Mouse (Mus musculus): ENCODE results near the gene Tmem30b. TPM values are rescaled to one million over a fixed set of nuclear protein-coding genes. Genes with fewer than 3 reads are reported as not detected.
"Not testable (repeated sequence)": the region's sequence is repeated elsewhere in the genome, so short reads cannot be mapped to it uniquely, and the experiment has no call there.

Tmem30b gene
- under 1 TPM; 0.11 to 0.93 (median 0.36) TPM for total RNA-seq (2022)

GRCm38 (mm10) chr12:73546086-73546711, at the start of gene Tmem30b:
Tmem30b (minus strand) TSS chr12:73546392.
- DNase-seq (ENCODE audit: low spot score in 2 of 2) = no peak

DNA sequence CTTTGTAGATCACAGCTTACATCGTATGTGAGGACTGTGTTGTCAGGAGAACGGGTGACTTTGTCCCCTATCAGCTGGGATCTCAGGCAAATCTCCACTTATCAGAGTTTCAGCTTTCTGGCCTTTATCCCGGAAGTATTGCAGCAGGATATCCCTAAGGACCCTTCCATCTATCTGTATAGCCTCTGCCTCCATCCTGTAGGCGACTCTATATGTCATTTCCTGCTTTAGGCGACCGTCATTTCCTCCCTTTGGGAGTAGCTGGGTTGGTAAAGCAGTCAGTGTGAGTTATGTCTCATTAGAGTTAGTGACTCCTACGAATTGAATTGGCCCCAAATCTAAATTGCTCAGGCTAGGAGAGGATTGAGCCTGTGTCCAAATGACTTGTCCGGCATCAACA, 49.0 kb upstream of the Tmem30b start:
- no peak for DNase-seq (ENCODE audit: low spot score in 2 of 2)

GRCm38 (mm10) chr12:73594177-73594745, 48.1 kb upstream of the Tmem30b start:
- no peak for DNase-seq (ENCODE audit: low spot score in 2 of 2)

DNA sequence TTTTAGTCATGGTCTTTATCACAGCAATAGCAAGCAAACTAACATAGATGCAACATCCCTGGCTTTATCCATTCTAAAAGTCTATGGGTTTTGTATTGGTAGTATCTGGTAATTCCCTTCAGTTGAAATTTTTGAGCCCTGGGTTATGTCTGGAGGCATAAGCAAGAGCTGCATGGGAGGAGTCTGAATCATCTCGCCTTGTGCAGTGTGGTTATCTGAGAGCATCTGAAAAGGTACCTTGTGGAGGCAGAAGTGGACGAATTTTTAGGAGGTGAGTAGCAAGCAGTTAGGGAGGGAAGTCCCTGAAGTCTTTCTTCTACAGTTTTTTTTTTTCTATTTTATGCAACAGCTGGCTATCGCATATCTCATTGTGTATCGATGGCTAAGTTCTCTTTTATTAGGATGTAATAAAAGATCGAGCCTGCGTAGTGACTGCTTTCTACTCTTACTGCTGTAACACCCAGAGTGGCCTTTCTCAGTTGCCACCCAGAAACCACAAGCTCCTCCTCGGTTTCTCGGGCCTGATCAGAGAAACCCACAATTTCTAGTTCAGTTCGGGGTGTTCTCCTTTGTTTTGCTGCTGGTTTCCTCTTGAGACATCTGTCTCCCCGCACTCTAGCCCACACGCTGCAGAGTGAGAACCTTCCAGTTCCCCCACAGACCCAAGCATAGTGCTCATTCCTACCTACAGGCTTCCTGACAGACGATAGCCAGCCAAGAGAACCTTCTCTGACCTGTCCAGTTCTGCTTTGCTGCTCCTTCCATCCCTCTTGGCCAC, 47.0 kb upstream of the Tmem30b start:
- DNase-seq (ENCODE audit: low spot score in 2 of 2) = no peak

DNA sequence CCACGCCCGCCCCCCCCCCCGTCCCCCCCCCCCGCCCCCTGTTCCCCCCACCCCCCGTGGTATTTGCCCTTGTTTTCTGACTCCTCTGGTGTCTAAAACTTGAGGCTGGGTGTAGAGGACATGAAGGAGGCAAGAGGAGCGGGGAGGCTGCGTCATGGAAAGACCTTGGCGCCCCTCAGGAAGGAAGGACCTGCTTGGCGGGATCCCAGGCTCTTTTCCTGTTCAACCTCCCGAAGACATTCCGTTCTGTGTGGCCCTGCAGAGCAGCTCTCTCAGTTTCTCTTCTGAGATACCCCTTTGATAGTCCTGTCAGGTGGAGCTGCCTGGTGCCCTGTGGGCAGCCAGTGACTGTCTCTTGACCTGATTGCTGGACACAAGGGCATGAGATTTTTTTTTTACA, 45.4 kb upstream of the Tmem30b start:
- DNase-seq (ENCODE audit: low spot score in 2 of 2) = no peak

DNA sequence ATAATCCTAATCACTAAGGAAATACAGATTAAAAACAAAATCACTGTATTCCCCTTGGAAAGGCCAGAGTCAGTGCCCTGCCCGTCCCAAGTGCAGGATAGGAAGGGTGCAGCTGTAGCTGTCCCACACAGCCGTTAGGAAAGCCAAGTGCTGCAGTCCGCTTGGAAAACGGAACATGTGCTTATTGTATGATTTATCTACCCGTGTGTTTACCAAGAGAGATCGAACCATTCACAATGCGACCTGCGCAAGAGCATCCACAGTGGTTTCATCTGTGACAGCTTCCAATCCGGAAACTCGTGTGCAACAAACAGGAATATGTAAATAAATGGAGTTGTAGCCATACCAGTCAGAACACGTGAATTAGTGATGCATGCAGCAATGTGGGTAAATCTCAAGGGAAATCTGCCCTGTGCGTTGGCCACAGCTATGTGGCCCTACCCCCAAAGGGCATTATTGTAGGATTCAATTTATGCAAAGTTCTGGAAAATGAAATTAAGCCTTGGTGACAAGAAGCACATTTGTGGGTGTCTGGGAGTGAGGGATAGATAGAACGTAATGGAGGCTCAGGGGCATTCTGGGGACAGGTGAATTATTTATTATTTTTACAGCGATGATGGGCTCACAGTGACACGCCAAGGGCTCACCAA, 44.6 kb upstream of the Tmem30b start:
- no peak for DNase-seq (ENCODE audit: low spot score in 2 of 2)

GRCm38 (mm10) chr12:73587262-73587661, 41.1 kb upstream of the Tmem30b start:
- no peak for DNase-seq (ENCODE audit: low spot score in 2 of 2)

DNA sequence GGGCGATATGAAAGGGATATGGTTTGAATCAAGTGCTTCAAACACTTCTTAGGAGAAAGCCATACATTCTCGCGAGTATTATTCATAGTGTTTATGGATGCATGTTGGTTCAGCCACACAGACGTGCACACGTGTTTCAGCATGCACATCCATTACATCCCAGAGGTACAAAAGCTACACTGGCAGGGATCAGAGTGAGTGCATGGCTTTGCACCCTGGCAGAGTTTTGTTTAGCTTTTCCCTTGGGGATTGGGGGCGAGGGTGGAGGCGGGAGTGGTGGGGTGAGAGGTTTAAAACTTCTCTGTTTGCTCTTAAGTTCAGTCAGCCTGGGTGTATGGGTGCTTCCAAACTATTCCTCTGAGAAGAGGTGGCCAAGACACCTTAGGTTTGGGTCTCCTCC, 39.7 kb upstream of the Tmem30b start:
- DNase-seq (ENCODE audit: low spot score in 2 of 2) = no peak

DNA sequence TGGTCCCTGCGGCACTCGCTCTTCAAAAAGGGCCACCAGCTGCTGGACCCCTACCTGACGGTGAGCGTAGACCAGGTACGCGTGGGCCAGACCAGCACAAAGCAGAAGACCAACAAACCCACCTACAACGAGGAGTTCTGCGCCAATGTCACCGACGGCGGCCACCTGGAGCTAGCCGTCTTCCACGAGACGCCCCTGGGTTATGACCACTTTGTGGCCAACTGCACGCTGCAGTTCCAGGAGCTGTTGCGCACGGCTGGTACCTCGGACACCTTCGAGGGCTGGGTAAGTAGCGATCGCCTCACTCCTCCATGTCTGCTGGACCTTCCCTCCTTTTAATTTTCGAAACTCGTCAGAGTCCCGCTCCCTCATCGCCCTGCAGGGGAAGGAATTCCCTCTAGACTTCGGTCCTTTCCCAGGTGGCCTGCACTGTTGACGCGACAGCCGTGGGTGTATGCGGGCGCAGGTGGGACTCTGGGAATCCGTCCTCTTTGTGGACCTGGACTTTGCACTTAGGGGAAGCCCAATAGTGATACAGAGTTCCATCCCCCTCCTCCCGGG, 39.1 kb upstream of the Tmem30b start:
- DNase-seq (ENCODE audit: low spot score in 2 of 2) = no peak

GRCm38 (mm10) chr12:73584610-73585240, 38.5 kb upstream of the Tmem30b start, which contains the start of gene Prkch:
Prkch (plus strand) TSS chr12:73584796.
- DNase-seq (ENCODE audit: low spot score in 2 of 2) = peak; percentile 23 to 24

DNA sequence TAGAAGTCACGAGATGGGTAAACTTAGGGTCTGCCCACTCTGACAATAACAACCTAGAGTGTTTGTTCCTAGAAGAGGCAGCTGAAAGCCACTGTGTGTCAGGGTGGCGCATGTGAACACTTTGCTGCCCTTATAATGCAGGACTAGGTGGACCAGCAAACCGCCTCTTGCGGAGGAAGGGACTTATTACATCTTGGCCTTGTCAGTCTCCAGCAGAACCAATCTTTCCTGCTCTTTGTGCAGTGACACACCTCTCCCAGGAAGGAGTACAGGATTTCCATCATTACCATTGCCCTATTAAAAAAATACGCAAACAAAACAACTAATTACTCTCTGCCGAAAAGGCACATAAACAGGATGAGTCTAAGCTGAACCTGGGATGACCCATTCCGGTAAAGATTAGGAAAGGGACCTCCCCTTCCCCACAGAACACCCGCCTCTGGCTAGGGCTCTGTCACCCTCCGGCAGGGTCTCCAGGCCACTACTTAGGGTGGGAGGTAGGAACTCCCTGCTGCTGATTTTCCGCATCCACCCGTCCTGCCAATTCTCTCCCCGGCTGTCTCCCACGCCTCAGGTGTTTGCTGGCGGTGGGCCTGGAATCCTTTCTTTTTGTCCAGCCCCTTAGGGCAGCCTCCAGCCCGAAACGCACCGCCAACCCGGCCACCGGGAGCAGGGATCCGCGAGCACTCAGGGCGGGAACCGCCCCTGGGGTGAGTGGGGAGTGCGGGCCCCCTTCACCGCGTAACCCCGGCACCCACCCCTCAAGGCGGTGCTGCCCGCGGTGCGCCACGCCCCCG, 37.8 kb upstream of the Tmem30b start:
- no peak for DNase-seq (ENCODE audit: low spot score in 2 of 2)

GRCm38 (mm10) chr12:73583318-73583717, 37.1 kb upstream of the Tmem30b start:
- no peak for DNase-seq (ENCODE audit: low spot score in 2 of 2)

GRCm38 (mm10) chr12:73580811-73581210, 34.6 kb upstream of the Tmem30b start:
- DNase-seq (ENCODE audit: low spot score in 2 of 2) = no peak

GRCm38 (mm10) chr12:73578141-73578540, 31.9 kb upstream of the Tmem30b start:
- DNase-seq (ENCODE audit: low spot score in 2 of 2) = no peak

GRCm38 (mm10) chr12:73574632-73575031, 28.4 kb upstream of the Tmem30b start:
- DNase-seq (ENCODE audit: low spot score in 2 of 2) = no peak

GRCm38 (mm10) chr12:73565620-73565969, 19.4 kb upstream of the Tmem30b start:
- no peak for DNase-seq (ENCODE audit: low spot score in 2 of 2)

DNA sequence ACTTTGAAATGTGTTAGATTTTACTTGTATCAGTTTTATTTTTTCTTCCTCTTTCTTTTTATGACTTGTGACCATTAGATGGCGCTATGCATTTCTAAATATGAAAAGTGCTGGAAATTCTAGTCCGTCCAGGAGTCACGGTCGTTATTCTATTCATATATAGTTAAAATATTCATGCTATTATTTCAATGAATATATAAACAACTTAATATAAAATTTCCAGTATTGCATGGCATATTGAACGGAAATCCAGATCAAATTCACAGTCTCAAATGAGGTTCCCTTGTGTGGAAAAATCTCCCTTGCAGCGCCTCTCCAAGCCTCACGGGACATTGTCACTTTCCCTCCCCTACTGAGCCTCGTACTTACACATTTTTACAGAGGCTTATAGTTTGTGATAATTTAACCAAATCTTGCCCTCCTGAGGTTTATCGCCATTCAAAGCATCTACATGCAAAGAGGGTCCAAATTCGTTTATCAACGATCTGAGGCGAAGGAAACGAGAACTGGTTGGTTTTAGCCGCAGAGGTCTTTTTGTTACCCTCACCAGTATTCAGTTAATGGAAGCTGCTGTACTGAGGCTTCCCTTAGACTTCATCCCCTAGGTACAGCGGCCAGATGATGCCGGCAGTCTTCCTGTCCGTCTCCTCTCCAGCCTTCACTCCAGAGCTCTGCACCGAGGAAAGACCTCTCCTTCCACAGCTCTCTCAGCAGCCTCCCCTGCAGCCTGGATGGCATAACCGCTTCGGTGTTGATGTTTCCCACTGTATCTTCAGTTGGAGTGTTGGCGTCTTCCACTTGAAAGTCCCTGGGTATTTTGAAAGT, 18.8 kb upstream of the Tmem30b start:
- DNase-seq (ENCODE audit: low spot score in 2 of 2) = no peak

GRCm38 (mm10) chr12:73564176-73564575, 18.0 kb upstream of the Tmem30b start:
- DNase-seq (ENCODE audit: low spot score in 2 of 2) = no peak

- DNase-seq (ENCODE audit: low spot score in 2 of 2) = not testable (repeated sequence)
These were observed 16.9 kb upstream of the Tmem30b start for GRCm38 (mm10) chr12:73563122-73563521.

- DNase-seq (ENCODE audit: low spot score in 2 of 2) = no peak
These were observed 13.9 kb upstream of the Tmem30b start for GRCm38 (mm10) chr12:73560091-73560490.
